Mouse (Mus musculus) splenic B cell, adult 2 months (primary cell): ENCODE measurements around the gene Rad50.

Experiments used
- DNase-seq: peaks from one replicate; pipeline ENCODE4 v3.0.0-alpha.2; 2011; ENCODE audit warnings: low read depth, low spot score
- H3K27me3 ChIP-seq: 2 replicates; pipeline ENCODE4 v1.6.1; 2012; ENCODE audit warnings: mild to moderate bottlenecking, low read length, moderate library complexity, mixed read lengths; ENCODE audit not compliant: control insufficient read depth, poor library complexity, insufficient read depth, severe bottlenecking
- H3K36me3 ChIP-seq: 2 replicates; pipeline ENCODE4 v1.6.1; 2012; ENCODE audit warnings: mild to moderate bottlenecking, low read length, moderate library complexity, mixed read lengths; ENCODE audit not compliant: control insufficient read depth, poor library complexity, insufficient read depth, severe bottlenecking

Rad50 gene

DNA sequence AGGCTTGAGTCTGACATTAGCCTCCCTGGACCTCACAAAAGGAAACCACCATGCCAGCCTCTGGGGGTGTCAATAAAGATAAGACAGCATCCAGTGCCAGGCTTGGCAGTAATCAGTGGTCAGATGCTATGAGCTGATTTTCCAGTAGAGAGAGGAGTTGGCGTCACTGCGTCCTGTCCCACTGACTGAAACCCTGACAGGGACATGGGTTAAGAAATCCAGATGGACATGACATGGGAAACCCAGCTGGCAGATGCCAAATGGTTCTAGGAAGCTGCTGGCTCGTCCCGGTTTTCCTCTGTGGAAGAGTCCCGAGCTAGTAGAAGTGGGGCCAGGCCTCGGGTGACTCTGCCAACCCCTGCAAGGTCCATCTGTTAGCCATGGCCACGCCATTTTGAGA, 73.5 kb downstream of the Rad50 start:
- Histone ChIP-seq H3K36me3 (no peaks in the 10 kb centered on the region), H3K27me3 (no peaks in the 10 kb centered on the region)
- no peak for DNase-seq

- no peak for DNase-seq
- no peaks in the 10 kb centered on the region for H3K36me3 ChIP-seq
- no peaks in the 10 kb centered on the region for H3K27me3 ChIP-seq
These were observed 74.9 kb downstream of the Rad50 start for GRCm38 (mm10) chr11:53632122-53632733.

- peak; percentile 84 for DNase-seq
- H3K36me3 ChIP-seq, result no peaks in the 10 kb centered on the region
- no peaks in the 10 kb centered on the region for H3K27me3 ChIP-seq
These were observed 79.3 kb downstream of the Rad50 start for GRCm38 (mm10) chr11:53627859-53628258.

DNA sequence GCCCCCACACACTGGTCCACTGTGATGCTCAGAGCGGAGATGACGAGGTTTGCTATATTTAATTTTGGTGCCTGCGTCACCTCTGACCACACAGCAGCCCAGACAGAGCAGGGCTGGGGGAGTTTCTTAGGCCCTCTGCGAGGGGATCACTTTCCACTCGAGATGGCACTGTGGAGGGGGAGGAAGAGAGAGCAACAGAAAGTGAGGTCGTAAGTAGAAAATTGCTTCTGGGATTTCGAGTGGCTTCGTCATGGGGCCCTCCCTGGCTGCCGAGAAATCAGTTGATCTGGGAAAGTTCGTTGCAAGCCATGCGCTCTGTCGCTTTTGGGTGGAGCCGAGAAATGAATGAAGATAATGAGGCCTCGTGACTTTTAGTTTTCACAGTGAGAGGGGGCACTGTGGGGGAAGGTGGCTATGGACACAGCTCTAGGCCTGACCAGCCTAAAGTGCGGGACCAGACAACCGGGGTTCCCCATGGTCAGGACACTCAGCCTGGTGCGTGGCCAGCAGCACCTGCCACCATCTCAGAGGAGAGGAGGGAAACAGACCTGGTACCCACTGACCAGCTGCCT, 80.2 kb downstream of the Rad50 start:
- DNase-seq, result no peak
- no peaks in the 10 kb centered on the region for H3K36me3 ChIP-seq
- H3K27me3 ChIP-seq, result no peaks in the 10 kb centered on the region

- H3K36me3 ChIP-seq, result no peaks in the 10 kb centered on the region
- no peaks in the 10 kb centered on the region for H3K27me3 ChIP-seq
- DNase-seq, result no peak
These were observed 83.0 kb downstream of the Rad50 start for GRCm38 (mm10) chr11:53624124-53624523.

DNA sequence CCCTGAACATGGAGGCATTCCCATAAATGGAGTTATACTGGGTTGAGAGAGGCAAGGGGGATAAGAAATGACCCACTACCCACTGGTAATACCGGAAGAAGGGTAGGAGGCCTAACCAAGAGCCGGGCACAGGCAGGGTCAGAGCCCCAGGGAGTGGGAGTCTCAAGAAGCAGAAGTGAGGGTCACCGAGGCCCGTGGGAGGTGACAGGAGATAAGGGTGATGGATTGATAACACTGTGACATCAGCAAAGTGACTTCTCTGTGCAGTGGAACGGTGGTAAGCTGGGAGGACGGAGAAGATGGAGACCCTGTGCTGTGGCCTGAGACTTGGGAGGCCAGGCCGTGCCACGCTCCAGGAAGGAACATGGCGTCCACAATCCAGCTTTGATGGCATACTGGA, 83.5 kb downstream of the Rad50 start:
- Histone ChIP-seq H3K36me3 (no peaks in the 10 kb centered on the region), H3K27me3 (no peaks in the 10 kb centered on the region)
- no peak for DNase-seq

- no peaks in the 10 kb centered on the region for H3K27me3 ChIP-seq
- no peak for DNase-seq
- H3K36me3 ChIP-seq, result no peaks in the 10 kb centered on the region
These were observed 84.7 kb downstream of the Rad50 start for GRCm38 (mm10) chr11:53622440-53622806.

GRCm38 (mm10) chr11:53621582-53622439, 85.3 kb downstream of the Rad50 start:
- DNase-seq, result no peak
- H3K36me3 ChIP-seq, result no peaks in the 10 kb centered on the region
- no peaks in the 10 kb centered on the region for H3K27me3 ChIP-seq

- DNase-seq, result no peak
- Histone ChIP-seq H3K36me3 (no peaks in the 10 kb centered on the region), H3K27me3 (no peaks in the 10 kb centered on the region)
These were observed 87.0 kb downstream of the Rad50 start for GRCm38 (mm10) chr11:53620094-53620493.

- Histone ChIP-seq H3K27me3 (no peaks in the 10 kb centered on the region), H3K36me3 (no peaks in the 10 kb centered on the region)
- DNase-seq, result no peak
These were observed 87.7 kb downstream of the Rad50 start for GRCm38 (mm10) chr11:53619428-53619827.

- Histone ChIP-seq H3K36me3 (no peaks in the 10 kb centered on the region), H3K27me3 (no peaks in the 10 kb centered on the region)
- DNase-seq, result no peak
These were observed 88.4 kb downstream of the Rad50 start, which contains the start of gene Il4 for GRCm38 (mm10) chr11:53618619-53619198. TSS of gene Il4 (minus strand) at chr11:53618669.

DNA sequence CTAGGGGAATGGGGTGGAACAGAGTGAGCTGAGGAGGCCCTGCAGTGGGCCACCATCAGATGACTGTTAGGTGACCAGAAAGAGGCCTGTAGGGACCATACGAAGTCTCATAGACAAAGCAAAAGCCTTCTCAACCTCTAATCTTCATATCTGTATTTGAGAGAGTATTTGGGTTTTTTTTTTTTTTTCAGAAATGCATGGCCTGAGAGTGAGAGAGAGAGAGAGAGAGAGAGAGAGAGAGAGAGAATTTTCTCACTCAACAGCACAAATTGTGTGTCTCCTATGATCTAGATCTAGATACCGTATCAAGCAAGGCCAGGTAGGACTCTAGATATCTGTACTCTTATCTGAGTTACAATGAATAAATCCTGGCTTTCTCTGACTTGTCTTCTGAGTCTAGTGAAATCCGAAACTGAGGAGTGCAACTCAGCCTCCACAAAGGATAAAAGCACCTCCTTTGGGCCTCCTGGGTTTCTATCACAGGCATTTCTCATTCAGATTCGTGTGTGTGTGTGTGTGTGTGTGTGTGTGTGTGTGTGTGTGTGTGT, 89.5 kb downstream of the Rad50 start:
- DNase-seq, result no peak
- Histone ChIP-seq H3K27me3 (no peaks in the 10 kb centered on the region), H3K36me3 (no peaks in the 10 kb centered on the region)

DNA sequence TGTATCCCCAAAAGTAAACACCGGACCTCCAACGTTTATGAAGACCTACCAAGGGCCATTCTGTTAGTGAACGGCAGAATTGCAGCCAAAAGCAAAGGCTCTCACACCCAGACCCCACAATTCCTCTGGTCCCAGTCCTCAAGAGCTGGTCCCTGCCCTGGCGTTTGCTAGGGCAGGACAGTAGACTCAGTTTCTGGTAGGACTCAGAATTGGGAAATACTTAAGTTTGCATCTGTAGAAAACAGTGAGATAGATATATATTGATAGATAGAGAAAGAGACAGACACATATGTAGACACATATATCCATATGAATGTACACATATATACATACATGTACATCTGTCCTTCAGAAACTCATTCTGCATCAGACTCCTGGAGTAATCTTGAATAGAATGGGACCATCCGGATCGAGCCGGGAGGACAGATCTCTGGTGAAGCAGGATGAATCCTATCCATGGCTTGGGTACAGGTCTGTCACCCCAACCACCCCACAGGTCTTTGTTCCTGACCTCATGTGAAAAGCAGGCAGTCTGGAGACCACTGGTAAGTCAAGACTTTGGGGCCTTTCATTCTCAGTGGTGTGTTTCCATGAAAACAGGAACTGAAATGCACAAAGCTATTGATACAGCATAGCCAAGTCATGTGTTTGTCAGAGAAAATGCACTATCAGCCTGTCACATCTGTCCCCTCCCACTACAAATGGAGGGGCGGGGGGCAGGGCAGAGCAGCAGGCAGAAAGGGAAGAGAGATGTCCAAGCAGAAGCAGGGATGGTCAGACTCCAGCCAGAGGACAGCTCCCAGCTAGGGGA, 90.2 kb downstream of the Rad50 start:
- H3K27me3 ChIP-seq, result no peaks in the 10 kb centered on the region
- DNase-seq, result peak; percentile 33

DNA sequence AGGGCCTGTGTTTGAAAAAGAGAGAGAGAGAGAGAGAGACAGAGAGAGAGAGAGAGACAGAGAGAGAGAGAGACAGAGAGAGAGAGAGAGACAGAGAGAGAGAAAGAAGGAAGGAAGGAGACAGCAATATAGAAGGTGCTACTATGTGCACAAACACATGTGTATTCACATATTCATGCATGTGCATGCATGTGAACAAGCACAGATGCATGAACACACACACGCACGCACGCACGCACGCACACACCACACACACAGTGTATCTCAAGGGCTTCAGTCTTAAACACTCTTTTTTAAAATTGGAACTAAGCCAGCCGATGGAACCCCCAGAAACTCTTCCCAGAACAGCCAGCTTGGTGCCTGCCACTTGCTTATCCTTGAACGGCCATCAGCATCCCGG, 91.5 kb downstream of the Rad50 start:
- H3K36me3 ChIP-seq, result no peaks in the 10 kb centered on the region
- H3K27me3 ChIP-seq, result no peaks in the 10 kb centered on the region
- no peak for DNase-seq

More for the DNA sequence above, 90.2 kb downstream of the Rad50 start:
- no peaks in the 10 kb centered on the region for H3K36me3 ChIP-seq
